Mouse (Mus musculus): ENCODE results near the gene S100a13. TPM values are rescaled to one million over a fixed set of nuclear protein-coding genes. Genes with fewer than 3 reads are reported as not detected.

S100a13 gene
- polyA plus RNA-seq, 1 experiment from 2014 or later: 21.4 TPM

- Histone ChIP-seq H3K27me3 (replicated peaks; ENCODE audit: control insufficient read depth, insufficient read depth, low read length) (no peaks in the 10 kb centered on the region), H3K27ac (ENCODE audit: low read depth, low read length) (no peak overlapping the region), H3K4me3 (ENCODE audit: low read depth, low read length) (no peak overlapping the region), H3K4me1 (replicated peaks; ENCODE audit: control insufficient read depth, insufficient read depth, low read length) (no peaks in the 10 kb centered on the region), H3K36me3 (ENCODE audit: control insufficient read depth, insufficient read depth, low read length) (peaks cover 37% of the 10 kb centered on the region), H3K9ac (ENCODE audit: low read depth, low read length) (no peak overlapping the region), H3K4me2 (no peak overlapping the region), H3K9me3 (ENCODE audit: control insufficient read depth, low read length) (no peaks in the 10 kb centered on the region)
- ATAC-seq (replicated peaks; ENCODE audit: low FRiP score): no peak
- no peak for DNase-seq (ENCODE audit: low spot score)
- WGBS: 92% methylated on average over 7 of the region's 7 CpGs
Observed at GRCm38 (mm10) chr3:90495850-90496525, 18.2 kb upstream of the S100a13 start.

- Histone ChIP-seq H3K4me2 (no peak overlapping the region), H3K4me1 (replicated peaks; ENCODE audit: control insufficient read depth, insufficient read depth, low read length) (no peaks in the 10 kb centered on the region), H3K27me3 (replicated peaks; ENCODE audit: control insufficient read depth, insufficient read depth, low read length) (no peaks in the 10 kb centered on the region), H3K9me3 (ENCODE audit: control insufficient read depth, low read length) (no peaks in the 10 kb centered on the region), H3K9ac (ENCODE audit: low read depth, low read length) (no peak overlapping the region), H3K27ac (ENCODE audit: low read depth, low read length) (no peak overlapping the region), H3K36me3 (ENCODE audit: control insufficient read depth, insufficient read depth, low read length) (peaks cover 42% of the 10 kb centered on the region), H3K4me3 (ENCODE audit: low read depth, low read length) (no peak overlapping the region)
- DNase-seq (ENCODE audit: low spot score) (no peak), ATAC-seq (replicated peaks; ENCODE audit: low FRiP score) (no peak)
Observed at GRCm38 (mm10) chr3:90497597-90497996, 16.6 kb upstream of the S100a13 start.

- 89% methylated on average over 4 of the region's 4 CpGs for WGBS
- no peak overlapping the region for H3K4me3 ChIP-seq (ENCODE audit: low read depth, low read length)
- DNase-seq (ENCODE audit: low spot score): no peak
- no peaks in the 10 kb centered on the region for H3K9me3 ChIP-seq (ENCODE audit: control insufficient read depth, low read length)
- no peak for ATAC-seq (replicated peaks; ENCODE audit: low FRiP score)
- H3K4me1 ChIP-seq (replicated peaks; ENCODE audit: control insufficient read depth, insufficient read depth, low read length): peaks cover 9% of the 10 kb centered on the region
- H3K27me3 ChIP-seq (replicated peaks; ENCODE audit: control insufficient read depth, insufficient read depth, low read length): no peaks in the 10 kb centered on the region
- H3K36me3 ChIP-seq (ENCODE audit: control insufficient read depth, insufficient read depth, low read length): peaks cover 41% of the 10 kb centered on the region
- H3K4me2 ChIP-seq: no peak overlapping the region
- no peak overlapping the region for H3K9ac ChIP-seq (ENCODE audit: low read depth, low read length)
- H3K27ac ChIP-seq (ENCODE audit: low read depth, low read length): no peak overlapping the region
Observed at GRCm38 (mm10) chr3:90503444-90503843, 10.8 kb upstream of the S100a13 start.

- H3K4me3 ChIP-seq (ENCODE audit: low read depth, low read length): no peak overlapping the region
- H3K36me3 ChIP-seq (ENCODE audit: control insufficient read depth, insufficient read depth, low read length): peaks cover 34% of the 10 kb centered on the region
- no peak overlapping the region for H3K9ac ChIP-seq (ENCODE audit: low read depth, low read length)
- no peaks in the 10 kb centered on the region for H3K9me3 ChIP-seq (ENCODE audit: control insufficient read depth, low read length)
- WGBS: 92% methylated on average over 5 of the region's 5 CpGs
- ATAC-seq (replicated peaks; ENCODE audit: low FRiP score) (no peak), DNase-seq (ENCODE audit: low spot score) (no peak)
- H3K4me1 ChIP-seq (replicated peaks; ENCODE audit: control insufficient read depth, insufficient read depth, low read length): peaks cover 12% of the 10 kb centered on the region
- no peaks in the 10 kb centered on the region for H3K27me3 ChIP-seq (replicated peaks; ENCODE audit: control insufficient read depth, insufficient read depth, low read length)
- no peak overlapping the region for H3K4me2 ChIP-seq
- no peak overlapping the region for H3K27ac ChIP-seq (ENCODE audit: low read depth, low read length)
Observed at GRCm38 (mm10) chr3:90505216-90505615, 9.0 kb upstream of the S100a13 start.

GRCm38 (mm10) chr3:90506362-90506761, 7.9 kb upstream of the S100a13 start:
- WGBS: 88% methylated on average over 3 of the region's 3 CpGs
- Histone ChIP-seq H3K4me3 (ENCODE audit: low read depth, low read length) (no peak overlapping the region), H3K27ac (ENCODE audit: low read depth, low read length) (no peak overlapping the region), H3K4me2 (no peak overlapping the region), H3K9me3 (ENCODE audit: control insufficient read depth, low read length) (no peaks in the 10 kb centered on the region), H3K9ac (ENCODE audit: low read depth, low read length) (no peak overlapping the region), H3K4me1 (replicated peaks; ENCODE audit: control insufficient read depth, insufficient read depth, low read length) (peaks cover 12% of the 10 kb centered on the region), H3K27me3 (replicated peaks; ENCODE audit: control insufficient read depth, insufficient read depth, low read length) (no peaks in the 10 kb centered on the region), H3K36me3 (ENCODE audit: control insufficient read depth, insufficient read depth, low read length) (peaks cover 30% of the 10 kb centered on the region)
- ATAC-seq (replicated peaks; ENCODE audit: low FRiP score) (no peak), DNase-seq (ENCODE audit: low spot score) (no peak)

- Histone ChIP-seq H3K27ac (ENCODE audit: low read depth, low read length) (peak overlapping the region; percentile 95), H3K4me2 (peak overlapping the region; percentile 93), H3K4me3 (ENCODE audit: low read depth, low read length) (peak overlapping the region; percentile 90), H3K4me1 (replicated peaks; ENCODE audit: control insufficient read depth, insufficient read depth, low read length) (peaks cover 12% of the 10 kb centered on the region), H3K27me3 (replicated peaks; ENCODE audit: control insufficient read depth, insufficient read depth, low read length) (no peaks in the 10 kb centered on the region), H3K9me3 (ENCODE audit: control insufficient read depth, low read length) (no peaks in the 10 kb centered on the region), H3K9ac (ENCODE audit: low read depth, low read length) (peak overlapping the region; percentile 99), H3K36me3 (ENCODE audit: control insufficient read depth, insufficient read depth, low read length) (peaks cover 20% of the 10 kb centered on the region)
- WGBS: 3% methylated on average over 20 of the region's 20 CpGs
- DNase-seq (ENCODE audit: low spot score) (no peak), ATAC-seq (replicated peaks; ENCODE audit: low FRiP score) (no peak)
Observed at GRCm38 (mm10) chr3:90508287-90508949, 5.8 kb upstream of the S100a13 start.

GRCm38 (mm10) chr3:90508950-90509746, 5.1 kb upstream of the S100a13 start, which contains the start of gene Chtop:
Gene Chtop (minus strand): TSS chr3:90509498.
- DNase-seq (ENCODE audit: low spot score) (peak; percentile 99), ATAC-seq (replicated peaks; ENCODE audit: low FRiP score) (peak; percentile 87)
- Histone ChIP-seq H3K27ac (ENCODE audit: low read depth, low read length) (peak within 1 kb of the TSS; percentile 95), H3K36me3 (ENCODE audit: control insufficient read depth, insufficient read depth, low read length) (peaks cover 15% of the 10 kb centered on the region; the same call in 1 of the 2 replicates), H3K4me1 (replicated peaks; ENCODE audit: control insufficient read depth, insufficient read depth, low read length) (peaks cover 14% of the 10 kb centered on the region), H3K9me3 (ENCODE audit: control insufficient read depth, low read length) (no peaks in the 10 kb centered on the region), H3K9ac (ENCODE audit: low read depth, low read length) (peak within 1 kb of the TSS; percentile 99), H3K27me3 (replicated peaks; ENCODE audit: control insufficient read depth, insufficient read depth, low read length) (no peaks in the 10 kb centered on the region), H3K4me3 (ENCODE audit: low read depth, low read length) (peak within 1 kb of the TSS; percentile 90), H3K4me2 (peak within 1 kb of the TSS; percentile 93)
- under 1% methylated on average over 66 of the region's 66 CpGs for WGBS

- H3K4me2 ChIP-seq: peak overlapping the region; percentile 72
- H3K9me3 ChIP-seq (ENCODE audit: control insufficient read depth, low read length): no peaks in the 10 kb centered on the region
- peaks cover 15% of the 10 kb centered on the region; the same call in 1 of the 2 replicates for H3K36me3 ChIP-seq (ENCODE audit: control insufficient read depth, insufficient read depth, low read length)
- H3K9ac ChIP-seq (ENCODE audit: low read depth, low read length): peak overlapping the region; percentile 37
- H3K27ac ChIP-seq (ENCODE audit: low read depth, low read length): peak overlapping the region; percentile 40
- DNase-seq (ENCODE audit: low spot score) (peak; percentile 54), ATAC-seq (replicated peaks; ENCODE audit: low FRiP score) (0 out of 2 replicates have a peak, but pooled peaks have one; percentile 1)
- peak overlapping the region; percentile 90 for H3K4me3 ChIP-seq (ENCODE audit: low read depth, low read length)
- peaks cover 14% of the 10 kb centered on the region for H3K4me1 ChIP-seq (replicated peaks; ENCODE audit: control insufficient read depth, insufficient read depth, low read length)
- 8% methylated on average over 2 of the region's 2 CpGs for WGBS
- H3K27me3 ChIP-seq (replicated peaks; ENCODE audit: control insufficient read depth, insufficient read depth, low read length): no peaks in the 10 kb centered on the region
Observed at GRCm38 (mm10) chr3:90509747-90510123, 4.5 kb upstream of the S100a13 start.
